Mouse (Mus musculus) lung, postnatal 25 days (tissue): ENCODE results near the gene Macrod1.
"Not testable (repeated sequence)": the region's sequence is repeated elsewhere in the genome, so short reads cannot be mapped to it uniquely, and the experiment has no call there.

Experiments used
- DNase-seq: peaks from one replicate; pipeline ENCODE4 v3.0.0; 2022; ENCODE audit warnings: low spot score

Macrod1 gene

GRCm38 (mm10) chr19:7057126-7057721, 614 bp downstream of the Macrod1 start:
- DNase-seq, result no peak

GRCm38 (mm10) chr19:7057722-7058207, 1.2 kb downstream of the Macrod1 start:
- DNase-seq, result peak; percentile 92

GRCm38 (mm10) chr19:7058541-7058940, 1.9 kb downstream of the Macrod1 start:
- no peak for DNase-seq

- no peak for DNase-seq
Observed at GRCm38 (mm10) chr19:7062110-7062509, 5.5 kb downstream of the Macrod1 start.

- DNase-seq, result no peak
Observed at GRCm38 (mm10) chr19:7062916-7063315, 6.3 kb downstream of the Macrod1 start.

GRCm38 (mm10) chr19:7064571-7064970, 8.0 kb downstream of the Macrod1 start:
- peak; percentile 76 for DNase-seq

GRCm38 (mm10) chr19:7066034-7066827, 9.6 kb downstream of the Macrod1 start:
- DNase-seq, result no peak

- DNase-seq, result no peak
Observed at GRCm38 (mm10) chr19:7066828-7067342, 10.3 kb downstream of the Macrod1 start.

GRCm38 (mm10) chr19:7067344-7068050, 10.9 kb downstream of the Macrod1 start:
- no peak for DNase-seq

GRCm38 (mm10) chr19:7068136-7068535, 11.5 kb downstream of the Macrod1 start:
- peak; percentile 73 for DNase-seq

GRCm38 (mm10) chr19:7068661-7069531, 12.3 kb downstream of the Macrod1 start:
- no peak for DNase-seq

- no peak for DNase-seq
Observed at GRCm38 (mm10) chr19:7069781-7070763, 13.5 kb downstream of the Macrod1 start.

GRCm38 (mm10) chr19:7070775-7071174, 14.2 kb downstream of the Macrod1 start:
- DNase-seq, result no peak

- DNase-seq, result no peak
Observed at GRCm38 (mm10) chr19:7072221-7072620, 15.6 kb downstream of the Macrod1 start.

GRCm38 (mm10) chr19:7073997-7074781, 17.6 kb downstream of the Macrod1 start:
- DNase-seq, result no peak

GRCm38 (mm10) chr19:7075336-7075735, 18.7 kb downstream of the Macrod1 start:
- DNase-seq, result not testable (repeated sequence)

- no peak for DNase-seq
Observed at GRCm38 (mm10) chr19:7077666-7078065, 21.1 kb downstream of the Macrod1 start.

- no peak for DNase-seq
Observed at GRCm38 (mm10) chr19:7078271-7078670, 21.7 kb downstream of the Macrod1 start.

- no peak for DNase-seq
Observed at GRCm38 (mm10) chr19:7081516-7082266, 25.1 kb downstream of the Macrod1 start.
